Comparison of ENCODE assay signal across 14 mouse cellular contexts in genomic region chr2:155671236-155671635, GRCm38 (mm10). TPM values are rescaled to one million over a fixed set of nuclear protein-coding genes. Genes with fewer than 3 reads are reported as not detected.
DNase-seq lines count a peak whose midpoint lies in the region; ATAC-seq and TF ChIP-seq lines count a peak whose summit lies in the region.
"Had no signal": no experiment of that assay in that cellular context is flagged by ENCODE, and none has a peak within 500 bp of the region (broad histone marks: within the 10 kb centered on the region; RNA-seq: fewer than 3 reads in every experiment).

No protein-coding gene starts in this region.

- H3K4me2 ChIP-seq in heart, embryonic 12.5 days = no peak overlapping the region
- no peak overlapping the region for H3K4me2 ChIP-seq in liver, embryonic 11.5 days
- H3K4me2 ChIP-seq: hindbrain, embryonic 13.5 days had no signal

- no peak for ATAC-seq in heart, embryonic 12.5 days (ENCODE audit: insufficient number of reproducible peaks, low FRiP score)
- ATAC-seq in liver, embryonic 11.5 days (replicated peaks; ENCODE audit: low FRiP score) = no peak
- ATAC-seq: forebrain, postnatal 0 days had no signal

- no peak overlapping the region for H3K9ac ChIP-seq in heart, embryonic 12.5 days
- no peak overlapping the region for H3K9ac ChIP-seq in liver, adult 2 months (ENCODE audit: low read depth, low read length)
- H3K9ac ChIP-seq in liver, embryonic 11.5 days (ENCODE audit: low read depth, low read length) = no peak overlapping the region
- H3K9ac ChIP-seq: forebrain, postnatal 0 days; hindbrain, embryonic 13.5 days had no signal

- no peak for TF ChIP-seq POLR2A in liver, adult 2 months (IDR thresholded peaks at IDR 0.05; ENCODE audit: extremely low read depth, insufficient read depth, low read length)

- WGBS in heart, embryonic 12.5 days = 75% methylated on average over 4 of the region's 4 CpGs
- WGBS in liver, adult 2 months = 62% methylated on average over 4 of the region's 4 CpGs
- 92% methylated on average over 4 of the region's 4 CpGs for WGBS in liver, embryonic 11.5 days

- no peak overlapping the region for H3K27ac ChIP-seq in heart, embryonic 12.5 days (ENCODE audit: poor library complexity, severe bottlenecking)
- H3K27ac ChIP-seq in liver, adult 2 months (replicated peaks; ENCODE audit: insufficient read depth, low read depth, low read length) = no peak overlapping the region
- no peak overlapping the region for H3K27ac ChIP-seq in liver, embryonic 11.5 days (ENCODE audit: low read depth, low read length)
- H3K27ac ChIP-seq: hindbrain, embryonic 13.5 days; left cerebral cortex, adult 2 months; stomach, postnatal 0 days had no signal

- no peak for TF ChIP-seq CTCF in liver, adult 2 months (IDR thresholded peaks at IDR 0.05; ENCODE audit: low read depth, low read length)

- H3K27me3 ChIP-seq in heart, embryonic 12.5 days (replicated peaks) = no peaks in the 10 kb centered on the region
- H3K27me3 ChIP-seq in liver, adult 2 months (ENCODE audit: control insufficient read depth, insufficient read depth, low read length) = no peaks in the 10 kb centered on the region
- H3K27me3 ChIP-seq in liver, embryonic 11.5 days (replicated peaks; ENCODE audit: control insufficient read depth, insufficient read depth, low read length) = no peaks in the 10 kb centered on the region
- H3K27me3 ChIP-seq: hindbrain, embryonic 13.5 days had no signal

- H3K9me3 ChIP-seq in heart, embryonic 12.5 days (replicated peaks) = no peaks in the 10 kb centered on the region
- H3K9me3 ChIP-seq in liver, embryonic 11.5 days (ENCODE audit: control insufficient read depth, low read length) = no peaks in the 10 kb centered on the region
- H3K9me3 ChIP-seq: hindbrain, embryonic 13.5 days had no signal

- peak; percentile 34 to 58 for DNase-seq in heart, adult 18-20 months
- peak; percentile 53 for DNase-seq in liver, adult 2 months (ENCODE audit: extremely low read depth, low read depth, low spot score)
- DNase-seq in liver, embryonic 11.5 days (ENCODE audit: low spot score) = no peak
- peak; percentile 80 for DNase-seq in adrenal gland, adult 2 months
- DNase-seq in adrenal gland, postnatal 36 days = peak; percentile 74 to 75
- no peak for DNase-seq in Muller cell, postnatal 12 days (ENCODE audit: inconsistent ontology term)
- no peak for DNase-seq in frontal cortex, adult 2 months (ENCODE audit: extremely low spot score in 1 of 2, low spot score in 1 of 2)
- DNase-seq: forebrain, postnatal 0 days; liver; spleen, adult 18-20 months had no signal

- peaks cover 12% of the 10 kb centered on the region for H3K4me1 ChIP-seq in heart, embryonic 12.5 days (replicated peaks)
- no peaks in the 10 kb centered on the region for H3K4me1 ChIP-seq in liver, adult 2 months (ENCODE audit: control insufficient read depth, insufficient read depth, low read length)
- no peaks in the 10 kb centered on the region for H3K4me1 ChIP-seq in liver, embryonic 11.5 days (replicated peaks; ENCODE audit: control insufficient read depth, insufficient read depth, low read length)
- H3K4me1 ChIP-seq: hindbrain, embryonic 13.5 days had no signal

- peaks cover 4% of the 10 kb centered on the region; the same call in 1 of the 2 replicates for H3K79me2 ChIP-seq in liver, adult 2 months (ENCODE audit: control insufficient read depth, insufficient read depth, low read length)

- H3K36me3 ChIP-seq in heart, embryonic 12.5 days = peaks cover 44% of the 10 kb centered on the region
- H3K36me3 ChIP-seq in liver, adult 2 months (ENCODE audit: control insufficient read depth, insufficient read depth, low read length) = peaks cover 37% of the 10 kb centered on the region
- peaks cover 11% of the 10 kb centered on the region; the same call in 1 of the 2 replicates for H3K36me3 ChIP-seq in liver, embryonic 11.5 days (ENCODE audit: control insufficient read depth, insufficient read depth, low read length)

- H3K4me3 ChIP-seq in heart, embryonic 12.5 days = no peak overlapping the region
- no peak overlapping the region for H3K4me3 ChIP-seq in liver, adult 2 months (ENCODE audit: insufficient read depth, low read depth, low read length)
- H3K4me3 ChIP-seq in liver, embryonic 11.5 days (ENCODE audit: low read depth, low read length) = no peak overlapping the region
- H3K4me3 ChIP-seq: hindbrain, embryonic 13.5 days; left cerebral cortex, adult 2 months had no signal

RNA-seq across cellular contexts. Expression of gene Trpc4ap, which starts 20.9 kb away (rescaled TPM):
- 10 to 100 TPM; 89.4 to 90.2 TPM for total RNA-seq in heart, adult 18-20 months (2021)
- polyA plus RNA-seq in heart, embryonic 12.5 days (2016; fragmentation: Nextera tagmentation; extraction: Ambion mirVana) = 115 and 117 TPM in 2 replicates
- 53.4 and 65.6 TPM in 2 replicates for total RNA-seq in liver, adult 2 months (2014; rRNA removed)
- 101 and 114 TPM in 2 replicates for polyA plus RNA-seq in liver, adult 2 months (2012; rRNA removed)
- polyA plus RNA-seq in liver, embryonic 11.5 days (2014; fragmentation: Nextera tagmentation; extraction: Ambion mirVana) = 103 and 109 TPM in 2 replicates
- 100 to 1,000 TPM; 125 to 152 TPM for total RNA-seq in adrenal gland, adult 2 months (2021)
- 205 and 228 TPM in 2 replicates for polyA plus RNA-seq in adrenal gland, adult 2 months (2012; rRNA removed)
- total RNA-seq in adrenal gland, postnatal 36 days (2021) = 100 to 1,000 TPM; 130 to 146 TPM
- 152 and 159 TPM in 2 replicates for polyA plus RNA-seq in frontal cortex, adult 2 months (2012; rRNA removed)

RNA-seq across cellular contexts. Expression of gene Edem2, which starts 58.0 kb away (rescaled TPM):
- 1 to 10 TPM; 5.0 to 8.2 TPM for total RNA-seq in heart, adult 18-20 months (2021)
- 26.4 and 26.7 TPM in 2 replicates for polyA plus RNA-seq in heart, embryonic 12.5 days (2016; fragmentation: Nextera tagmentation; extraction: Ambion mirVana)
- 45.8 and 53.1 TPM in 2 replicates for total RNA-seq in liver, adult 2 months (2014; rRNA removed)
- polyA plus RNA-seq in liver, adult 2 months (2012; rRNA removed) = 64.1 and 71.6 TPM in 2 replicates
- polyA plus RNA-seq in liver, embryonic 11.5 days (2014; fragmentation: Nextera tagmentation; extraction: Ambion mirVana) = 34.5 and 35.5 TPM in 2 replicates
- total RNA-seq in adrenal gland, adult 2 months (2021) = 10 to 100 TPM; 43.3 to 45.9 TPM
- polyA plus RNA-seq in adrenal gland, adult 2 months (2012; rRNA removed) = 75.3 and 82.1 TPM in 2 replicates
- 10 to 100 TPM; 42.3 to 46.9 TPM for total RNA-seq in adrenal gland, postnatal 36 days (2021)
- 38.4 and 39.6 TPM in 2 replicates for polyA plus RNA-seq in frontal cortex, adult 2 months (2012; rRNA removed)

Comparison
In these comparisons a context has a peak if more than half of its experiments do, and no peak if none do; other contexts are left out.
1. DNase-seq: peak in heart, adult 18-20 months (2 of 2), liver, adult 2 months (single experiment), adrenal gland, adult 2 months (single experiment) and adrenal gland, postnatal 36 days (2 of 2); none in liver, embryonic 11.5 days (single experiment), Muller cell, postnatal 12 days (single experiment) and frontal cortex, adult 2 months (0 of 2).